Mouse (Mus musculus) layer of hippocampus, adult 11-12 months (tissue): ENCODE results near the gene Mpzl3.
A peak's percentile ranks its signal among the peaks of the same experiment; 100 is the strongest.

Experiments
- DNase-seq: peaks from one replicate; pipeline ENCODE4 v3.0.0; 2022; ENCODE audit warnings: low spot score

Gene Mpzl3

DNA sequence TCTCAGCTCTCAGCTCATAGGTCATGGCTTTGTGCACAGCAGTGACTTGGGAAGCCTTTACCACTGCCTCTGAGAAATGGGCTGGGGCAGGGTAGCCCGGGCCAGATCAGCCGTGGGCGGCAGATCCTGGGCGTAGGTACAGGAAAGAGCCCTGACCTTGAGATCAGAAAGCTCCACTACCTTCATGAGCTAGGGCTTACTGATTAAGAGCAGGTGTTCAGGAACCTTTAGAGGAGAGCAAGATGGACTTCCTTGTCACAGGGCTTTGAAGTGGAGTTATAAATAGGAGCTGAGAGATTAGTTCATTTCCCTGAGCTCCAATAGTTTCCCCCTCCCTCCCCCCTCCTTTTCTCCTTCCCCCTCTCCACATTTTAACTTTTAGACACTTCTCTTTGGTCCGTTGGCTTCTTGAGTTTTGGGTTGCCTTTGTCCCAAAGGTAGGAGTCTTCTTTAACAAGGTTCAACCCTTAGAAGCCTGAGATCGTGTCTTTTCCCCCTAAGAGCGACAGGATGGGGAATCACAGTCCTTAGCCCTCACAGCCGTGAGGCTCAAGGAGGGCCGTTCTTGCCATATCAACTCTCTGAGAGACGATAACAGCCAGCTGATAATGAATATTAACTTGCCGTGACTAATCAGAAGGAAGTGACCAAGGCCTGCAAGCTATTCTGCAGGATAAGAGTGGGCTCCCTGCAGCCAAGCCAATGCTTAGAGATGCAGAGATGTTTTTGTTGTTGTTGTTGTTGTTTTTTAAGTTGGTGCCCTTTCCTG, 48.4 kb downstream of the Mpzl3 start:
- DNase-seq = no peak

DNA sequence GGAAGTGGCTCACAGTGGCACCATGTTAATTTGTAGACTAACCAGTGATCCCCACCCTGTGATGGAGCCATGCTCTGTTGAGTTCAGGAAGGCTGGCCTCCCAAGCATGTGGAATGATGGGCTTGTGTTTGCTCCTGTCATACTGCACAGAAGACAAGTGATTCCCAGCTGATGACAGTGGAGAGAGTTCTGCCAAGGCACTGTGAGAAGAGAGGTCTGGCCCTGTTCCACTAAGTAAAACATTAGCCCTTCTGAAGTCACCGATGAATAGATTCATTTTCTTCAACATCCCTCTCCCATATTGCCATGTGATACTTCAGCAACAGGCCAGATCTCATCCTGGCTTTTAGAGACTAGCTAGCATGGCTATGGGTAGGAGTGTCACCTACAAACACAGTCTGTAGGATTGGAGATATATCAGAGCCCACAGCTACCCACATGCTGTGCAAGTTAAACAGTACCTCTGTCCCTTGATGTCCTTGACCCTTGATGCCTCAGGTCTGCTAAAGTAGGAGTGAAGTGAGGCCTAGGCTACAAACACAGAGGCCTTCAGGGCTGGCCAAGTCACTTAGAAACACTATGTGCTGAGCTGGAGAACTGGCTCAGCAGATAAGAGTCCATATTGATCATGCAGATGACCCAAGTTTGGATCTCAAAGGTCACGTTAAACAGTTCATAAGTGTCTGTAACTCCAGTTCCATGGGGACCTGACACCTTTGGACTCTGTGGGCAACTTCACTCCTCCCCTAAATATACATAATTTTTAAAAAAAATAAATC, 50.8 kb downstream of the Mpzl3 start:
- no peak for DNase-seq

DNA sequence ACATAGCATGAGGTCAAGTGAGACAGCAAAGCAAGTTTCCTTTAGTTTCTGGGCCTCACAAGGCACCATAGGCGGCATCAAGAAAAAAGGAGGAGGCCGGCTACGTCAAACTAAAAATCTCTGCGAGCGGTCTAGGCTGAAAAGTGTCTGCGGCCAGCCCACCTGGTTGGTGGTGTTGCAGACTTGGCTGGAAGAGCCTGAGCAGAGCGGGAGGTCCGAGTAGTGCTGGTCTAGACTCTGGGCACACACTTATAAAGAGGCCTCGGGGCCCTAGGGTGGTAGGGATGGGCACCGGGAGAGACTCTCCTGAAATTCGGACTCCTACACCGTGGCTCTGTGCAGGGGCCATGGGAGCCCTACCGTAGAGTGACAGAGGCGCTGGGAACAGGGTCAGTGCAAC, 60.7 kb downstream of the Mpzl3 start:
- DNase-seq = peak; percentile 72

DNA sequence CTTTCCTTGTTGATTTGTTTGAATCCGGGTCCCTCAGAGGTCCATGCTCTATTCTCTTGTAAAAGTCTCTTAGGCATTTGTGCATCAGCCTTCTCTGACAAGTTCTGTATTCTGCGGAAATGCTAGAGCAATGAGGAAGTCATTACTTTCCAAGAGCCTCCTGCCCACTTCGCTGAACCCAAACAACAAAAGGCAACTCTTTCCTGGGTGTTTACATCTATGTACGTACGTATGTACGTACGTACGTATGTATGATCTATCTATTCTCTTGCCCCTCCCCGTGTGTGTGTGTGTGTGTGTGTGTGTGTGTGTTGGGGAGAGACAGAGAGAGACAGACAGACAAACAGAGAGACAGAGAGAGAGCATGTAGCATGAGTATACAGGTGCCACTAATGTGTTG, 61.8 kb downstream of the Mpzl3 start:
- DNase-seq = no peak

DNA sequence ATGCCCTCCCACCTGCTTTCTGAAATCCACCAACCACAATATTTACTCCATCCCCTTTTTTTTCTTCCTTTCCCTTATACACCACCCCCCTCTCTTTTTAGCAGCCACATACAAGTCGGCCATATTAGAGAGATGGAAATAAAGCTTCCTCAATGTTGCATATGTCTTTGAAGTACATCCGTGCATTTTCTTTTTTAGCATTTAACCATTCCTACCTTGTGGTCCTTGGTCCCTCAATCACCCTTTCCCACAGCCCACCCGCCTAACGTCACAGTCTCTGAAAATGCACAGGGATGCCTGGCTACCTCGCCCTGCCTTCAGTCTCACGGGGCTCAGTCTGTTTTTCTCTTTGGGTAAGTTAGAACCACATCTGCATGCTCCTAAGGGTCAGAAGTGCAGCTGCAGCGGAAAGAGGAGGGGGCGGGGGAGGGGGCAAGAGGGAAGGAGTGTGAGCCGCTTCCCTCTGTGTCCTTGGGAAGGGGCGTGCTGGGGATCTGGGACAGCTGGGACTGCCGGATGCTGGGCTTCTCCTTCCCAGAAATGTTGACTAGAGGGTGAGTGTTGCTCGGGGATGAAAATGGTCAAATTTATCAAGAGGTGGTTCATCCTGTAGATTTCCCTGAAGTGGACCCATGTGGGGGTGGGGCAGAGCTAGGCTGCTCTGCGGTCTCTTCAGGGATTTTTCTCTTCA, 62.9 kb downstream of the Mpzl3 start, which contains the start of gene Scn2b:
Gene Scn2b (plus strand): TSS at position 42 of the 691 bp plus-strand sequence.
- DNase-seq = no peak

DNA sequence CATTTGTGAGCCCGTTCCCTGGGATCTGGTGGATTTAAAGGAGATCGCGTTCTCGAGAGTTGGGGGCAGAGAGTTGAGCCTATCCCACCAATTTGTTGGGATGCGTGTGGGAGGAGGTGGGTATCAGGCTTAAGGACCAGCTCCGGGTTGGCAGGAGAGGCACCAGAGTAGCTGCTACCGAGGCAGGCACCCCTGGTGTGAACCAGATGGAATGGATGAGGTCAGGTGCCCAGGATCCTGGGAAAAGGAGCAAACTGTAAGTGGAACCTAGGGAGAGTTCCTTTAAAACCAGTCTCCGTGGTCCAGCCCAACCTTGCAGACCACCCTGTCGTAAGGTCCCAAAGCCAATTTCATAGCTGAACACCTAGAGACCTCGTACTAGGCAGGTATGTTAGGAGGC, 63.6 kb downstream of the Mpzl3 start:
- DNase-seq = no peak

DNA sequence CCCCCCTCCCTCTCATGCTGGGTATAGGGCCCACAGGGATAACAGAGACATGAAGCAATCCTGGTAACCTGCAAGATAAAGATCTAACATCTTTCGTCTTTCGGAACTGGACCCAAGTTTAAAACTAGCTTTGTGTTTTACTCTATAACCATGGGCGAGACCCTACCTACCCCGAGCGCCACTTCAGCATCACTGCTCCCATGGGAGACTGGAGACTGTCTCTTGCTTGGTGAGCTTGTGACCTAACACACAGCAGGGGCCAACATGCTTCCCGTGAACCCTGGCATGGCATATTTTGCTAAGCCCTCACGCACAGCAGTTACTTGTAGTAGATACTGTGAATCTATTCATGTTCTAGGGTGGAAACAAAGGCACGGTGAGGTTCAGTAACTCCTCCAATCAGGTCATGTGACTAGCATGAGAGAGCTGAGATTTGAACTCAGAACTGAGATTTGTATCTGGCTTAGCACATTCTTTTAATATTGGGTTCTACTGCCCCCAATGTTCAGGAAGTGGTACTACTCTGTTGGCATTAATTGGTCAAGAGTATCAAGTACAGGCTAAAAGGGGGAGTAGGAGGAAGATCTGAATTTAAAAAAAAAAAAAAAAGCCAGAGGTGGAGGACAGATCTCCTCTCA, 64.4 kb downstream of the Mpzl3 start:
- no peak for DNase-seq

DNA sequence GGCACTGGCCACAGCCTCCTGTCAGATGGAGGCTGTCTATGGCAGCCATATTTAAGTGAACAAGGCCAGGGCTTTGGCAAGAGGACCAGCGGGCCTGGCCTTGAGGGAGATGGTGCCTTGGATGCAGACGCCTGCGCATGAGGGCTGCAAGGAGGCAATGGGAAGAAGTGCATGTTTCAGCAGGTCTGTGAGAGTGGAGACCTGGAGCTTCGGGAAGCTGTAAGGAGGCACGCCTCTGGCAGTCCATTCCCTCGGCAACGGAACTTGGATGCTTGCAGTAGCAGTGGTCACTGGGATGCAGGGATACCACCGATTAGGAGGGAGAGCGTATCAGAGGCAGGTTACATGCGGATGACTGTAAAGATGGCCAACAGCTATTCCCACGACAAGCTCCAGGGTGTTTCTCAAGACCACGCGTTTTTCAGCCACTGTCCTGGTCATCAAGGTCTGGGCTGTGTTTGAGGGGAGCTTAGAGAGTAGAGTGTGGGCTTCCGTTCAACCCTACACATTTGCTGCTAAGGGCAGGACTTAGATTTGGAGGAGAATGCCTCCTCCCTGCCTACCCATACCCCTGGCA, 65.1 kb downstream of the Mpzl3 start:
- DNase-seq = no peak

DNA sequence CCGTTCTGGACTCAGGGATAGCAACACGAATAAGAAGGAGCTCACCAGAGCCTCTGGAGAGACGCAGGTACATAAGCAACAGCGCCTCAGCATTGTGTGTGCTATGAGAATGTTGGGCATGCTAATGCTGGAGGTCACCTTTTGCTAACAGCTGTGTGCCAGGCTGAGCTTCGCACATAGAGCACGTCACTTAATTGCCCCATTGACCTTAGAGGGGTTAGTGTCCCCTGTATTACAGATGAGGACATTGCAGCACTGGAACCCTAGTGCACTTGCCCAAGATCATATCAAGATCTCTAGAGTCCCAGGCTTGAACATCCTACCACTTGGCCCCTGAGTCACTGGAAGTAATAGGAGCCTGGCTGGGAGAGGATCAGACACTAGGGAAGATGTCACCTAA, 65.6 kb downstream of the Mpzl3 start:
- no peak for DNase-seq

DNA sequence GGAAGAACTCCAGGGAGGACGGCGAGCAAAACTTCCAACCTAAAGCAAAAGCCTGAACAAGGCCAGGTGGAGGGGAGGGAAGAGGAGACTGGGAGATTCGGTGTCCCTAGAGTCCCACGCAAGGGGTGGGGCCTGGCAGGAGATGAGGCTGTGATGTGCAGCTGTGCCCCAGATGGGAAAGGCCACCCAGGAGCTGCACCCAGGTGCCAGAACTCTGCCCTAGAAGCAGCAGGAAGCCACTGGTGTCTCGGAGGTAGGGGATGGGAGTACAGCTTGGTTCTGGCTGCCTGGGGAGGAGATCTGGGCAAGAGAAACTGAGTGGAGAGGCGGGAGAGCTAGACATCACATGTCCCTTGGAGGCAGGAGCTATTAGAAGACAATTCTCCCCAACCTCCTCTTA, 66.0 kb downstream of the Mpzl3 start:
- no peak for DNase-seq

DNA sequence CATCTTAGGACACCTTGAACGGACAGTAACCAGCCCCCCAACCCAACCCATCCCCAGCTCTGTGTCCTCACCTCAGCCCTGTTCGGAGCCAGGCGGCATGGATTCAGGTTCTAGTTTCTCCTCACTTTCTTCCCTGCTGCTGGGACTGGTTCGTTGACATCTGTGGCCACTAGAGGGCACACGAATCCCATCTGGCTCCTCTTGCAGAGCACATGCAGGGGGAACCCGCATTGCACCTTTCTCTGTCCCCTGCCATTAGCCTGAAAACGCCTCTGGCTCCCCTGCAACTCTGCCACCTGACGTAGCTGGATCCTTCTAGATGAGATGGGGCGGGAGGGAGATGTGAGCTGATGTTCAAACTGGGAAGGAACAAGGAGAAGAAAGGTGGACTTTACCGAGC, 66.8 kb downstream of the Mpzl3 start:
- peak; percentile 84 for DNase-seq

DNA sequence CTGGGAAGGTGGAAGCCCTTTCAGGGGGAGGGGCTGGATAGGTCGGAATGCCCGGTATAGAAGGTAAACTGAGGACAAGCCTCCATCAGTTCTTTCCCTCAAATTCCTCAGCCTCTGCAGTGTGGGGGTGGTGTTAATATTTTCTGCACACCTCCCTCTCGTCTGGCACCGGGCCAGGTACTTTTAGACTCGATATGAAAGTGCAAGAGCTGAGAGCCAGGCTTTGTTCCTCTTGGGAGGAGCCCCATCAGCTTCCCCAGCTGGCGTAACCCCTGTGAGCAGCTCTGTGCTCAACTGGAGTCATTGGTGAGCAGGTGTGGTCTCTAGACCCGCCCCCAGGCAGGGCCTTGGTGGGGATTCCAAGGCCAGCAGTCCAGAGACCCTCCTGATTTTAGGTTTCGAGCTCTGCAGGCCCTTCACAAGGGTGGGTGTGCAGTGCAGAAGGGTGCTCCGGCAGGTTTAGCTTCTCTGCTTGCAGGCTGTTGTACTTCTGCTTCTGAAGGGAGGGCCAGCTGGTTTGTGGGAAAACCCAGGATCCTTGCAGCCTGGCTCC, 67.3 kb downstream of the Mpzl3 start:
- DNase-seq = peak; percentile 84

DNA sequence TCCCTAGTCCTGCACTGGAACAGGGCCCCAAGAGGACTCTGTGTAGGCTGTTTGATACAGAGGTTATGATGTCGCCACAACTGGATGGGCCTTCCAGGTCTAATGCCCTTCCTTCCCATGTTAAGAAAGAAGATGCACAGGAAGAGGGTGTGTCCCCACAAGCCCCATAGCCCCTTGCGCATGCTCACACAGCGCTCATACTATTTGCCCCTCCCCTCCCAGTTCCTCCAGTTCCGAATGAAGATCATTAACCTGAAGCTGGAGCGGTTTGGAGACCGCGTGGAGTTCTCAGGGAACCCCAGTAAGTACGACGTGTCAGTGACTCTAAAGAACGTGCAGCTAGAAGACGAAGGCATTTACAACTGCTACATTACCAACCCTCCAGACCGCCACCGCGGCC, 70.2 kb downstream of the Mpzl3 start:
- no peak for DNase-seq

DNA sequence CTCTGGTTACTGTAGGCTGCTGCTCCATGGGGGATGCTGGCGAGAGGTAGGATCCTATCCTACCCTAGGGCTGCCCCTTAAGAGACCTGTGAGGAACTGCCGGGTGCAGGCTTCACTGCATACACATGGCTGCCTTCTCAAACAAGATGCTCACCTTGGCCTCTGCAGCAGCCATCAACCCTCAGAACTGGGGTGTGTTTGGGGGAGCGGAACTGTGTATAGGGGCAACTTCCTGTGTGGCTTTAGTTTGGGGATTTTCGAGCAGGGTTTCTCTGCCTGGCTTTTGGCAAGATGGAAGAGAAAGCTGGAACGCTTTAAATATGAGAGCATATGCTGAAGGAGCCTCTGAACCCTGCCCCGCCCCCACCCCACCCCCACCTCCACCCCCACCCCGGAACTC, 72.0 kb downstream of the Mpzl3 start:
- DNase-seq = no peak
